Mouse (Mus musculus) forebrain, postnatal 0 days (tissue): Measurements from ENCODE around the gene Ocm. TPM values are rescaled to one million over a fixed set of nuclear protein-coding genes. Genes with fewer than 3 reads are reported as not detected.

Experiments used
- ATAC-seq: fragments of 200-750 bp; cut with Nextera tagmentation; 2 replicates; pipeline ENCODE4 v1.8.0; 2017; ENCODE audit warnings: mild to moderate bottlenecking, moderate library complexity
- DNase-seq: peaks from one replicate; pipeline ENCODE4 v3.0.0-alpha.2; 2015
- H3K27ac ChIP-seq: fragments of 300-500 bp; sonication (generic); 2 replicates; pipeline ENCODE4 v1.5.1; 2014; ENCODE audit warnings: low read depth, mild to moderate bottlenecking, antibody characterized with exemption, low read length, moderate library complexity, mixed read lengths
- H3K27me3 ChIP-seq: fragments of 300-500 bp; sonication (generic); 2 replicates; pipeline ENCODE4 v1.6.1; 2014; ENCODE audit warnings: mild to moderate bottlenecking, low read length, mixed read lengths; ENCODE audit not compliant: insufficient read depth
- H3K36me3 ChIP-seq: fragments of 300-500 bp; sonication (generic); 2 replicates; pipeline ENCODE4 v1.6.1; 2014; ENCODE audit warnings: mild to moderate bottlenecking, moderate library complexity; ENCODE audit not compliant: insufficient read depth
- H3K4me1 ChIP-seq: fragments of 300-500 bp; sonication (generic); 2 replicates; pipeline ENCODE4 v1.6.1; 2014; ENCODE audit warnings: antibody characterized with exemption; ENCODE audit not compliant: insufficient read depth
- H3K4me2 ChIP-seq: fragments of 300-500 bp; sonication (generic); 2 replicates; pipeline ENCODE4 v1.6.1; 2014; ENCODE audit warnings: low read depth, mild to moderate bottlenecking, moderate library complexity
- H3K4me3 ChIP-seq: fragments of 300-500 bp; sonication (generic); 2 replicates; pipeline ENCODE4 v1.5.1; 2014; ENCODE audit warnings: low read depth, low read length, mixed read lengths
- H3K9ac ChIP-seq: fragments of 300-500 bp; sonication (generic); 2 replicates; pipeline ENCODE4 v1.6.1; 2014; ENCODE audit warnings: mild to moderate bottlenecking
- H3K9me3 ChIP-seq: fragments of 300-500 bp; sonication (generic); 2 replicates; pipeline ENCODE4 v1.6.1; 2016; ENCODE audit warnings: low read length
- CTCF ChIP-seq: sonication (generic); IDR thresholded peaks from 2 replicates; pipeline ENCODE4 v1.5.1; 2016; ENCODE audit warnings: antibody characterized with exemption, control low read depth, low read depth
- WGBS: fragments of 180-500 bp; shearing (Covaris S2); extraction: QIAGEN DNeasy Blood & Tissue Kit; methylation state at CpG from one replicate; pipeline ENCODE4 v1.1.7; 2014; 5-methylcytosine and 5-hydroxymethylcytosine counted together
- polyA plus RNA-seq: library from polyadenylated mRNA; unstranded; fragments of >200 nt; fragmentation: Nextera tagmentation; extraction: Ambion mirVana; gene quantifications from 2 replicates; pipeline ENCODE4 v1.2.1, GENCODE M21; 2015
- total RNA-seq: library from RNA; depleted of rRNA; stranded (reverse); fragments of >200 nt; gene quantifications from 2 replicates; pipeline ENCODE4 v1.2.3, GENCODE M21; 2014

Gene Ocm
- total and polyA plus RNA-seq, 2 experiments from 2014 or later = not detected

DNA sequence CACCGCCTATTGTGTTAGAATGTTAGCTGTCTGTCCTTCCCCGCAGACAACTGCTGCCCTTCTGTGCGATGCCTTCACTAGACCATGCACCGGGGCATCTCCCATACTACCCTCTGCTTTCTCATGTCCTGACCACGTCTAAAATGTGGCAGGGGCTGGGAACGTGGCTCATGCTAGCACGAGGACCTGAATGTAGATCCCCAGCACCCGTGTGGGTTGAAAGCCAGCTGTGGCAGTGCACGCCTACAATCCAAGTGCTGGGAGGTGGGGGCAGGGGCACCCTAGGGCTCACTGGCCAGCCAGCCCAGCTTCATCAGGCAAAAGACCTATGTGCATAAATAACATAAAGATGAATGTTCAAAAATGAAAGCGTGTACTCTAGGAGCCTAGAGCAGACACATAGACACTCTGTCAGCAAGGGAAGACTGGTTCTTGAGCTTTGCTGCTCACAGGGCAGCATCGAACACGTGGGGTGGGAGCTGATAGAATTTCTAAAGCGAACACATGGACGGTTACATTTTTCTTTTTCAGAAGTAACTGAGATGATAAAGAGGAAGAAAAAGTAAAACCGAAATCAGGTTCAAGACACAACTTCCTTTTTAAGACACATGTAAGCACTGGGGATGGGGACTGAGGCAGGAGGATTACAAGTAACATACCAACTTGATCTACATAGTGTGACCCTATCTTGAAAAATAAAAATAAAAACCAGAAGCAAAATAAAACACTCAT lies 23.8 kb downstream of the Ocm start:
- peaks cover 74% of the 10 kb centered on the region for H3K36me3 ChIP-seq
- no peak overlapping the region for H3K9ac ChIP-seq
- H3K4me1 ChIP-seq = no peaks in the 10 kb centered on the region
- no peak overlapping the region for H3K4me2 ChIP-seq
- H3K27ac ChIP-seq = no peak overlapping the region
- no peaks in the 10 kb centered on the region for H3K9me3 ChIP-seq
- TF ChIP-seq CTCF = no peak
- 94% methylated on average over 15 of the region's 15 CpGs for WGBS
- ATAC-seq (no peak), DNase-seq (no peak)
- no peak overlapping the region for H3K4me3 ChIP-seq
- H3K27me3 ChIP-seq = no peaks in the 10 kb centered on the region

GRCm38 (mm10) chr5:143999409-143999808 lies 27.1 kb downstream of the Ocm start:
- no peak overlapping the region for H3K4me2 ChIP-seq
- H3K27ac ChIP-seq = no peak overlapping the region
- no peak overlapping the region for H3K4me3 ChIP-seq
- ATAC-seq (no peak), DNase-seq (no peak)
- H3K4me1 ChIP-seq = no peaks in the 10 kb centered on the region
- WGBS = 87% methylated on average over 1 of the region's 1 CpGs
- peaks cover 82% of the 10 kb centered on the region for H3K36me3 ChIP-seq
- H3K9ac ChIP-seq = no peak overlapping the region
- H3K9me3 ChIP-seq = no peaks in the 10 kb centered on the region
- TF ChIP-seq CTCF = peak; percentile 47
- no peaks in the 10 kb centered on the region for H3K27me3 ChIP-seq

DNA sequence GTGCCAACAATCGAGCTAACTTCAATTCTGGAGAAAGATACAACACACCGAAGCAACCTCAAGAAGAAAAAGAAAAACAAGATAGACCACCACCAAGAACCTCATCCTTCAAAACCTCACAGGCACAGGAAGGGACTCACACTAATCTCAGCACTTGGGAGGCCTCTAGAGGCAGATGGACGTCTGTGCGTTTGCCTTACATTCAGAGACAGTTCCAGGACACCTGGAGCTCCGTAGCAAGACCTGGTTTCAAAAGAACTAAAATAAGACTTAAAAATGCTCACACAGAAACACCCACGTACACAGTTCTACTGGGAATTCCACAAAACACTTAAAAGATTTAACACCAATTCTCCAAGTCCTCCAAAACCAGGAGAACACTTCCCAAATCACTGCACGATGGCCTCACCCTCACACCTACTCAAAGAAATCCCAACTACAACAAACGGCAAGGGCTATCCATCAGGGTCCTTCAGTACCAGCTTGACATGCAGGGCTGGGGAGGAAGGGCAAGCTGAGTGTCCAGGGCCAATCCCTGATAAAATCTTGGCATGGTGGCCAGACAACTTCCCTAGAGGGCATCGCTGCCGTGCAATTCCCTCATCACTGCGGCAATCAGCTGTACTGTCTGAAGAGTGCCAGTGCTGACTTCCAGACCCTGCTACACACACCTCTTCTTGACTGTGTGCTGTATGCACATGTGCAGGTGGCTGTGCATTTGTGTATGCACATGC lies 31.7 kb downstream of the Ocm start:
- 77% methylated on average over 11 of the region's 11 CpGs for WGBS
- Histone ChIP-seq H3K4me3 (no peak overlapping the region), H3K27me3 (no peaks in the 10 kb centered on the region), H3K36me3 (peaks cover 92% of the 10 kb centered on the region), H3K4me2 (no peak overlapping the region), H3K9me3 (no peaks in the 10 kb centered on the region), H3K9ac (no peak overlapping the region), H3K4me1 (no peaks in the 10 kb centered on the region), H3K27ac (no peak overlapping the region)
- peak; percentile 43 for TF ChIP-seq CTCF
- DNase-seq = no peak
- no peak for ATAC-seq

- Histone ChIP-seq H3K4me3 (no peak overlapping the region), H3K4me1 (no peaks in the 10 kb centered on the region), H3K9me3 (no peaks in the 10 kb centered on the region), H3K36me3 (peaks cover 94% of the 10 kb centered on the region), H3K9ac (no peak overlapping the region), H3K27me3 (no peaks in the 10 kb centered on the region), H3K4me2 (no peak overlapping the region), H3K27ac (no peak overlapping the region)
- TF ChIP-seq CTCF = no peak
- 95% methylated on average over 5 of the region's 5 CpGs for WGBS
- no peak for DNase-seq
- no peak for ATAC-seq
Observed at GRCm38 (mm10) chr5:143993849-143994248, 32.6 kb downstream of the Ocm start.

DNA sequence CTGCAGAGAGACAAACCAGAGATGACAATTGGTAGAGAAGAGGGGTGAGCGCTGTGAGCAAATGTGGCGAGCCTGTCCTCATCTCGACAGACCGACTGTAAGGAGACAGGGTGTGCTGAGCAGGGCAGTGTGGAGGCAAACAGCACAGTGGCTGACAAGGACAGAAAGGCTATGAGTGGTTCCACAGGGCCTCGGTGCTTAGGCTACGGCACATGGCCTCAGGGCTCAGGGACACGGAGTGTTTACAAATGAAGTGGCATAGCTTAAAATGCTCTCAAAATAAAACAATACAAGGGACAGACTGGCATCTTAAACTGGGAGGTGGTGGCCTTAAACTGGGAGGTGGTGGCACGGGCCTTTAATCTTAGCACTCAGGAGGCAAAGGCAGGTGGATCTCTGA lies 33.2 kb downstream of the Ocm start:
- Histone ChIP-seq H3K27ac (no peak overlapping the region), H3K9me3 (no peaks in the 10 kb centered on the region), H3K9ac (no peak overlapping the region), H3K4me2 (no peak overlapping the region), H3K4me3 (no peak overlapping the region), H3K27me3 (no peaks in the 10 kb centered on the region), H3K36me3 (peaks cover 94% of the 10 kb centered on the region), H3K4me1 (no peaks in the 10 kb centered on the region)
- WGBS = 91% methylated on average over 8 of the region's 8 CpGs
- no peak for ATAC-seq
- no peak for DNase-seq
- TF ChIP-seq CTCF = no peak

GRCm38 (mm10) chr5:143992661-143993060 lies 33.8 kb downstream of the Ocm start:
- ATAC-seq (no peak), DNase-seq (no peak)
- TF ChIP-seq CTCF = no peak
- Histone ChIP-seq H3K9ac (no peak overlapping the region), H3K36me3 (peaks cover 93% of the 10 kb centered on the region), H3K9me3 (no peaks in the 10 kb centered on the region), H3K4me3 (no peak overlapping the region), H3K27me3 (no peaks in the 10 kb centered on the region), H3K27ac (no peak overlapping the region), H3K4me1 (no peaks in the 10 kb centered on the region), H3K4me2 (no peak overlapping the region)
- WGBS = 85% methylated on average over 10 of the region's 10 CpGs

GRCm38 (mm10) chr5:143990086-143990485 lies 36.4 kb downstream of the Ocm start:
- no peak for TF ChIP-seq CTCF

More at GRCm38 (mm10) chr5:143990086-143990485, 36.4 kb downstream of the Ocm start:
- H3K27ac ChIP-seq = no peak overlapping the region
- H3K36me3 ChIP-seq = peaks cover 89% of the 10 kb centered on the region
- ATAC-seq = no peak
- H3K4me3 ChIP-seq = no peak overlapping the region
- H3K9me3 ChIP-seq = no peaks in the 10 kb centered on the region
- no peak overlapping the region for H3K9ac ChIP-seq
- WGBS = 84% methylated on average over 11 of the region's 11 CpGs
- no peak overlapping the region for H3K4me2 ChIP-seq
- no peak for DNase-seq
- no peaks in the 10 kb centered on the region for H3K27me3 ChIP-seq
- H3K4me1 ChIP-seq = no peaks in the 10 kb centered on the region
